Mouse (Mus musculus): ENCODE measurements at regions not wholly inside any gene's neighbourhood (a gene's known extent, or its start where the extent isn't known, plus 50 kb on each side); places are given as distances from the start of the nearest gene placed in this dataset.

DNA sequence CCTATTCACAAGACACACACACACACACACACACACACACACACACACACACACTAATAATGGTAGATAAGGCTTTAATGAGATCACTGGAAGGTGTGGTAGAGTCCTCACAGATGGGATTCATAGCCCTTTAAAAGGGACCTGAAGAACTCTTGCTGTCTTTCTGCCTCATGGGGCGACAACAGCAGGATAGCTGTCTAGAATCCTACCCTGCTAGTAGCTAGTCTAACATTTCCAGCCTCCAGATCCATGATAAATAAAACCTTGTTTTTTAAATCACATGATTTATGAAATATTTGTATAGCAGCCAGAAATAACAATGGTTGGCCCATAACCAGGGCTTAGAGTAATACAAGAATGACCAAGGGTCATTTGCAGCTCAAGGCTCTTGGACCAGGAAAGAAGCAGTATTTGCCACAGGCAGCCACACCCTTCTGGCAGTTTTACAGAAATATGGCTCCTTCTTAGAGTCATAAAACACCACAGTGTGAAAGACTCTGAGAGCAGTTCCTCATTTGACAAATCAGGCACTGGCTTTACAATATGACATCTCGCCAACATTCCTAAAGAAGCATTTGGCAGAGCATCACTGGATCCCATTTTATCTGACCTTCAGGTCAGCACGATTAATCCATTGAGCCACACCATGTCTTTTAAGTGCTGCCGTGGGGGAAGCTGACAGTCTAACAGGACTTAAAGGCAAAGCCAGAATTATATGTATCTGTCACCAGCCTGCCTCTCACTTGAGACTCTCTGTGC lies 340.9 kb upstream of the Apob start:
- Histone ChIP-seq H3K4me1 (ENCODE audit: control insufficient read depth, insufficient read depth, low read length) (no peaks in the 10 kb centered on the region), H3K27ac (ENCODE audit: insufficient read depth, low read depth, low read length) (no peak overlapping the region), H3K4me3 (ENCODE audit: insufficient read depth, low read depth, low read length) (no peak overlapping the region)
- 70% methylated on average over 4 of the region's 4 CpGs for WGBS
- no peak for TF ChIP-seq CTCF (IDR thresholded peaks at IDR 0.05; ENCODE audit: insufficient read depth, low read depth, low read length)
- no peak for TF ChIP-seq POLR2A (IDR thresholded peaks at IDR 0.05; ENCODE audit: insufficient read depth, low read depth, low read length)

DNA sequence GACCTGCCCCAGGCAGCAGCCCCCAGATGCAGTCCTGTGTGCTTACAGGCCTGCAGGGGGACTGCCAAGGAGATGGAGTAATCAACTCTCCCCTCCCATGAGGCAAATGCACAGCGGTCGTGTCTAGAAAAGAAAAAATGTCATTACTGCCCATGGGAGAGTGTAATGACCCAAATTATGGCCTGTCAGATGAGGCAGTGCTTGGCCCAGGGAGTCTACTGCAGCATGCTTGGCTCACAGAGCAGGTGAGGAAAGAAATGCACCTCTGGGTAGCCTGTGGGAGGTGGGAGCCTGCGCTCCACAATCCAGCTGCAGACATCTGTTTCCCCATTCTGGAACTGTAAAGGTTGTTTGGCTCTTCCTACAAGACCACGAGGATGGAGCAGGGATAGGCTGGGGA lies 339.8 kb upstream of the Apob start:
- TF ChIP-seq CTCF (IDR thresholded peaks at IDR 0.05; ENCODE audit: insufficient read depth, low read depth, low read length) (no peak), POLR2A (IDR thresholded peaks at IDR 0.05; ENCODE audit: insufficient read depth, low read depth, low read length) (no peak)
- H3K4me1 ChIP-seq (ENCODE audit: control insufficient read depth, insufficient read depth, low read length) = no peaks in the 10 kb centered on the region
- no peak overlapping the region for H3K4me3 ChIP-seq (ENCODE audit: insufficient read depth, low read depth, low read length)
- 69% methylated on average over 4 of the region's 4 CpGs for WGBS
- H3K27ac ChIP-seq (ENCODE audit: insufficient read depth, low read depth, low read length) = no peak overlapping the region

DNA sequence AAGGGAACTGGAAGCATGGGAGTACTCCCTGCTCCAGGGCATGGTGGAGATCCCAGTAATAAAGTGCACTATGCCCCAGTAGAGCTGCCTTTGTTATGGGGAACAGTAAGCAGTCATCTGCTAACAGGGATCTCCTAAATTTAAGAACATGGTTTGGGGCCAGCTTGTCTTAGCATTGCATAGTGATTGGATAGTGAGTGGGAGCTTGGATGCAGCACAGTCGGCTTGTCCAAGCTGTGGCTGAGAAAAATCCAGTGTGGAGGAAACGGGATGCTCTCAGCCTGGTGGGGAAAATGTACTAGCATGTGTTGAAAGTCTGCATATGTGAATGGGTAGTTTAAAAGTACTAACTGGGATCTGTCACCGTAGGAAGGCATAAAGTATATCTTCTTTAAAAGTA lies 326.6 kb upstream of the Apob start:
- 92% methylated on average over 3 of the region's 3 CpGs for WGBS
- TF ChIP-seq POLR2A (IDR thresholded peaks at IDR 0.05; ENCODE audit: insufficient read depth, low read depth, low read length) (no peak), CTCF (IDR thresholded peaks at IDR 0.05; ENCODE audit: insufficient read depth, low read depth, low read length) (no peak)
- H3K27ac ChIP-seq (ENCODE audit: insufficient read depth, low read depth, low read length) = no peak overlapping the region
- no peak overlapping the region for H3K4me3 ChIP-seq (ENCODE audit: insufficient read depth, low read depth, low read length)
- no peaks in the 10 kb centered on the region for H3K4me1 ChIP-seq (ENCODE audit: control insufficient read depth, insufficient read depth, low read length)

DNA sequence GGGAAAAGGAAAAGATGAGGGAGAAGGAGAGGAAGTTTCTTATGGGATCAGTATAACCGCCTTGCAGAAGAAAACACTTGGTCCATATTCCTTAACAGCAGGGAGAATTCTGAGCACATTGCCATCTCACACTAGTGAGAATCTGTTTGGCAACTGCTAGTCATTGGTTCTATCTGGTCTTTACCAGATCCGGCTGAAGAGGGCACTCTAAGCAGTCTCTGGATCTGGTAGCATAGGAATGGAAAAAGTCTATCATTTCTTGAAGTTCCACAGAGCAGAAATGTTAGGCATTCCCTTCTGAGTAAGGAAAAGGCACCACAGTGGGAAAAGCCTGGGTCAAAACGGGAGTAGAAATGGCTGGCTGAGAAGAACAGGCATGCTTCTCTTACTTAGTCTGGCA lies 315.4 kb upstream of the Apob start:
- no peak overlapping the region for H3K27ac ChIP-seq (ENCODE audit: insufficient read depth, low read depth, low read length)
- no peak overlapping the region for H3K4me3 ChIP-seq (ENCODE audit: insufficient read depth, low read depth, low read length)
- TF ChIP-seq CTCF (IDR thresholded peaks at IDR 0.05; ENCODE audit: insufficient read depth, low read depth, low read length) = no peak
- no peaks in the 10 kb centered on the region for H3K4me1 ChIP-seq (ENCODE audit: control insufficient read depth, insufficient read depth, low read length)
- 57% methylated on average over 3 of the region's 3 CpGs for WGBS

DNA sequence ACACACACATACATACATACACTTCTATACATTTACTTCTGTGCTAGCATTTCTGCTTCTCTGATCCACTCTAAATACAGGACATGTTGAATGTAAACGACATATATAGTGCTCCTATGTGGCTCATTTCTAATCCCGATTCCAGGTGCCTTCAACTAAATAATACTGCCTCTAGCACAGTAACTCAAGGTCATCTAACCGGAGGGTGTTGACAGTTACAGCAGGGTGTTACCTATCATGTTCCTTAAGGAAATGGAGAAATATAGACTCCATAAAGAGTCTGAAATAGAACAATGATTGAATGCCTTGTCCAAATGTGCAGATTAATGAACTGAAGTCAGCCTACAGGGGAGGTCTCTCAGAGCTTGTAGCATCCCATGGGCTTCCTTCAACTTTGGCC lies 307.3 kb upstream of the Apob start:
- no peak overlapping the region for H3K4me3 ChIP-seq (ENCODE audit: insufficient read depth, low read depth, low read length)
- H3K4me1 ChIP-seq (ENCODE audit: control insufficient read depth, insufficient read depth, low read length) = no peaks in the 10 kb centered on the region
- 90% methylated on average over 3 of the region's 3 CpGs for WGBS
- TF ChIP-seq CTCF (IDR thresholded peaks at IDR 0.05; ENCODE audit: insufficient read depth, low read depth, low read length) = no peak
- TF ChIP-seq POLR2A (IDR thresholded peaks at IDR 0.05; ENCODE audit: insufficient read depth, low read depth, low read length) = no peak
- no peak overlapping the region for H3K27ac ChIP-seq (ENCODE audit: insufficient read depth, low read depth, low read length)

DNA sequence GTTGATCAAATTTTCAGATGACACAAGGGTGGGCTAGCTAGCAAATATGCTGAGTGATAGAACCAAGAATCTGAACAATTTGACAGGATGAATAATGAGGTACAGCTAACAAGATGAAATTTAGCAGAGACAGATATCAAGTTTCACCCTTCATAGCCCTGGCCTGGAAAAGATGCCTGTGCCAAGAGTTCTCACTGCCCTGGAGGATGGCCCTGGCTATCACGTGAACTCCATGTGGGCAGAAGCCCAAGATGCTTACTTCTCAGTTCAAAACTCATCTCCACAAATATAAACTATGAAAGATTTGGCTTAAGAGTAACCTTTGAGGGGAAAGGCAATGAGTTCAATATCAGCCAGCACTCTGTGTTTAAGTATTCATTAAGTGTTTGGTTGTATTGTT lies 306.9 kb upstream of the Apob start:
- H3K27ac ChIP-seq (ENCODE audit: insufficient read depth, low read depth, low read length) = no peak overlapping the region
- TF ChIP-seq POLR2A (IDR thresholded peaks at IDR 0.05; ENCODE audit: insufficient read depth, low read depth, low read length) (no peak), CTCF (IDR thresholded peaks at IDR 0.05; ENCODE audit: insufficient read depth, low read depth, low read length) (no peak)
- H3K4me1 ChIP-seq (ENCODE audit: control insufficient read depth, insufficient read depth, low read length) = no peaks in the 10 kb centered on the region
- no peak overlapping the region for H3K4me3 ChIP-seq (ENCODE audit: insufficient read depth, low read depth, low read length)
- WGBS = 79% methylated on average over 1 of the region's 1 CpGs

DNA sequence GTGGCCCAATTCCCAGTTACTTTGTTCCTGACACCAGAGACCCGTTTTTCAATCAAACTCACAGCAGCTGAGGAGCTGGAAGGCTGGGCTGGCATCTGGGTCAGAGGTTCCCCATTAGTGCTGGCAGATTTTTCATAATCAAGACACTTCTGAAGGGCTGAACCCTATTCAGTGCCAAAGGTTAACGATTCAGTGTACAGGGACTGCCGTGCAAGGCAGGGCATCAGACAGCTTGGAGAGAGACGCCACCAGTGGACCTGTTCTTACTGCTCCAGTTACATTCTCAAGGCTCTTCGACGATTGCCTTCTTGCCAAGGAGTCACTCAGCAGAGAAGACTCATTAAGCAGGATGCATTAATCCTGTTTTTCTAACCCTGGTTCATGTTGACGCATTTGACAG lies 285.5 kb upstream of the Apob start:
- WGBS = 55% methylated on average over 7 of the region's 7 CpGs
- Histone ChIP-seq H3K4me1 (ENCODE audit: control insufficient read depth, insufficient read depth, low read length) (no peaks in the 10 kb centered on the region), H3K27ac (ENCODE audit: insufficient read depth, low read depth, low read length) (no peak overlapping the region), H3K4me3 (ENCODE audit: insufficient read depth, low read depth, low read length) (no peak overlapping the region)
- no peak for TF ChIP-seq POLR2A (IDR thresholded peaks at IDR 0.05; ENCODE audit: insufficient read depth, low read depth, low read length)
- TF ChIP-seq CTCF (IDR thresholded peaks at IDR 0.05; ENCODE audit: insufficient read depth, low read depth, low read length) = no peak

DNA sequence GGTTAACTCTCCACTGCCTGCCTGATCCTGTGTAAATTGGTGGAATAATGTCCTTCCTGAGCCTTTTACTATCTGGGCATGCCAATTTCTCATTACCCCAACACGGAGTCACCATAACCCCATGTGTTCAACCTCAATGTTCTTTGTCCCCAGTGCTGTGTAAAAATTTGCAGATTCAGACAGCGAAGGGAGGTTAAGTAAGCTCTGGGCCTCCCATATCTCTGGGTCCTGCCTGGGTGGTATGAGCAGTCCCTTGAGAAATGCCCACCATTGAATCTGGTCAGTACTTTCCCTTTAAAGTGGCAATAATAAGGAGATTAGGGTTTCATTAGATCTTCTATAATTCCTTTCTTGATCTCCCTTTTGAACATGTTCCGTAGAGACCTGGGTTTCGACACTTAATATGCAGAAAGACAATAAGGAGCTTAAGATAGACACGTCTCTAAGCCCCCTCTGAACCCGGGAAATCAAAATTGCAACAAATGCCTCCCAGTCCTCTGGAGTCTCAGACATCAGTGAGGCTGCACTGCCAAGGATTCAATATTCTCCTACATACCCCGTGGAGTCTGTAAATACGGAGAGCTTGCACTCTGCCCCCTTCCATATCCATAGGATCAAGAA lies 279.0 kb upstream of the Apob start:
- TF ChIP-seq POLR2A (IDR thresholded peaks at IDR 0.05; ENCODE audit: insufficient read depth, low read depth, low read length) (no peak), CTCF (IDR thresholded peaks at IDR 0.05; ENCODE audit: insufficient read depth, low read depth, low read length) (no peak)
- H3K4me1 ChIP-seq (ENCODE audit: control insufficient read depth, insufficient read depth, low read length) = no peaks in the 10 kb centered on the region
- 45% methylated on average over 8 of the region's 8 CpGs for WGBS
- no peak overlapping the region for H3K4me3 ChIP-seq (ENCODE audit: insufficient read depth, low read depth, low read length)
- H3K27ac ChIP-seq (ENCODE audit: insufficient read depth, low read depth, low read length) = no peak overlapping the region

DNA sequence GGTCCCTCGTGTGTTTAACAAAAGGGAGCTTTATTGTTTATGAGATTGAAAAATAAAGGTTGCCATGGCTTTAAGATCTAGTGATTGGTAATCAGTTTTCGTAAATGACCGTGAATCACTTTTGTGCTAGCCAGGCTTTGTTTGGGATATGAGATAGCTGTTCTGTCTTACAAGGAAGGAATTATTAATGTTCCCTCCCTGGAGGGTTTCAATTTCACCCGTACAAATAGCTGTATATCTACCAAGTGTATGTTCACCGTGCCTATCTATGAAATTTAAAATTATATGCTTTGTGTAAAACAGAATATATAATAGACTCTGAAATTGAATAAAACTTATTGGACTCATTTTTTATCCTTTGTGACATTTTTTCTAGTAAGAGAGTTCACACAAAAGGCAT lies 268.3 kb upstream of the Apob start:
- TF ChIP-seq POLR2A (IDR thresholded peaks at IDR 0.05; ENCODE audit: insufficient read depth, low read depth, low read length) = no peak
- no peak for TF ChIP-seq CTCF (IDR thresholded peaks at IDR 0.05; ENCODE audit: insufficient read depth, low read depth, low read length)
- no peak overlapping the region for H3K27ac ChIP-seq (ENCODE audit: insufficient read depth, low read depth, low read length)
- 72% methylated on average over 5 of the region's 5 CpGs for WGBS
- H3K4me1 ChIP-seq (ENCODE audit: control insufficient read depth, insufficient read depth, low read length) = no peaks in the 10 kb centered on the region
- H3K4me3 ChIP-seq (ENCODE audit: insufficient read depth, low read depth, low read length) = no peak overlapping the region
